Mouse (Mus musculus): ENCODE results near the gene BC051665. TPM values are rescaled to one million over a fixed set of nuclear protein-coding genes. Genes with fewer than 3 reads are reported as not detected.

BC051665 gene
- polyA plus RNA-seq, 1 experiment from 2014 or later, result not detected

GRCm38 (mm10) chr13:60753216-60753615 lies 32.9 kb downstream of the BC051665 start:
- H3K9ac ChIP-seq (replicated peaks; ENCODE audit: low read length), result no peak overlapping the region
- no peak overlapping the region for H3K4me3 ChIP-seq (ENCODE audit: low read depth, low read length)
- H3K4me1 ChIP-seq (ENCODE audit: control insufficient read depth, insufficient read depth, low read length), result no peaks in the 10 kb centered on the region
- H3K9me3 ChIP-seq (replicated peaks; ENCODE audit: control insufficient read depth, low read length), result no peaks in the 10 kb centered on the region; the same call in 1 of the 2 replicates
- ATAC-seq (replicated peaks; ENCODE audit: insufficient number of reproducible peaks, low FRiP score, low TSS enrichment, low read depth), result no peak
- no peaks in the 10 kb centered on the region for H3K27me3 ChIP-seq (ENCODE audit: control insufficient read depth, insufficient read depth, low read length)
- no peak overlapping the region for H3K4me2 ChIP-seq (ENCODE audit: low read depth, low read length)
- peaks cover 16% of the 10 kb centered on the region for H3K36me3 ChIP-seq (replicated peaks; ENCODE audit: control insufficient read depth, insufficient read depth, low read depth, low read length)
- no peak overlapping the region for H3K27ac ChIP-seq (replicated peaks; ENCODE audit: low read depth, low read length)
- DNase-seq (ENCODE audit: low spot score), result no peak
- WGBS, result 96% methylated on average over 6 of the region's 6 CpGs

- H3K4me2 ChIP-seq (ENCODE audit: low read depth, low read length), result no peak overlapping the region
- H3K36me3 ChIP-seq (replicated peaks; ENCODE audit: control insufficient read depth, insufficient read depth, low read depth, low read length), result peaks cover 16% of the 10 kb centered on the region
- H3K4me3 ChIP-seq (ENCODE audit: low read depth, low read length), result no peak overlapping the region
- no peak overlapping the region for H3K27ac ChIP-seq (replicated peaks; ENCODE audit: low read depth, low read length)
- no peaks in the 10 kb centered on the region; the same call in 1 of the 2 replicates for H3K9me3 ChIP-seq (replicated peaks; ENCODE audit: control insufficient read depth, low read length)
- 91% methylated on average over 7 of the region's 7 CpGs for WGBS
- no peak for DNase-seq (ENCODE audit: low spot score)
- H3K9ac ChIP-seq (replicated peaks; ENCODE audit: low read length), result no peak overlapping the region
- no peak for ATAC-seq (replicated peaks; ENCODE audit: insufficient number of reproducible peaks, low FRiP score, low TSS enrichment, low read depth)
- H3K4me1 ChIP-seq (ENCODE audit: control insufficient read depth, insufficient read depth, low read length), result no peaks in the 10 kb centered on the region
- H3K27me3 ChIP-seq (ENCODE audit: control insufficient read depth, insufficient read depth, low read length), result no peaks in the 10 kb centered on the region
Measured at GRCm38 (mm10) chr13:60750930-60751329, 35.2 kb downstream of the BC051665 start.

GRCm38 (mm10) chr13:60748556-60748955 lies 37.6 kb downstream of the BC051665 start:
- H3K9ac ChIP-seq (replicated peaks; ENCODE audit: low read length), result no peak overlapping the region
- H3K4me2 ChIP-seq (ENCODE audit: low read depth, low read length), result no peak overlapping the region
- H3K9me3 ChIP-seq (replicated peaks; ENCODE audit: control insufficient read depth, low read length), result no peaks in the 10 kb centered on the region; the same call in 1 of the 2 replicates
- DNase-seq (ENCODE audit: low spot score) (peak; percentile 35), ATAC-seq (replicated peaks; ENCODE audit: insufficient number of reproducible peaks, low FRiP score, low TSS enrichment, low read depth) (no peak)
- peaks cover 16% of the 10 kb centered on the region for H3K36me3 ChIP-seq (replicated peaks; ENCODE audit: control insufficient read depth, insufficient read depth, low read depth, low read length)
- 95% methylated on average over 2 of the region's 2 CpGs for WGBS
- H3K27me3 ChIP-seq (ENCODE audit: control insufficient read depth, insufficient read depth, low read length), result no peaks in the 10 kb centered on the region
- no peaks in the 10 kb centered on the region for H3K4me1 ChIP-seq (ENCODE audit: control insufficient read depth, insufficient read depth, low read length)
- no peak overlapping the region for H3K27ac ChIP-seq (replicated peaks; ENCODE audit: low read depth, low read length)
- H3K4me3 ChIP-seq (ENCODE audit: low read depth, low read length), result no peak overlapping the region

- 87% methylated on average over 1 of the region's 1 CpGs for WGBS
- no peak for DNase-seq (ENCODE audit: low spot score)
- Histone ChIP-seq H3K4me1 (ENCODE audit: control insufficient read depth, insufficient read depth, low read length) (no peaks in the 10 kb centered on the region), H3K4me3 (ENCODE audit: low read depth, low read length) (no peak overlapping the region), H3K9me3 (replicated peaks; ENCODE audit: control insufficient read depth, low read length) (no peaks in the 10 kb centered on the region), H3K9ac (replicated peaks; ENCODE audit: low read length) (no peak overlapping the region), H3K4me2 (ENCODE audit: low read depth, low read length) (no peak overlapping the region), H3K27ac (replicated peaks; ENCODE audit: low read depth, low read length) (no peak overlapping the region), H3K36me3 (replicated peaks; ENCODE audit: control insufficient read depth, insufficient read depth, low read depth, low read length) (peaks cover 6% of the 10 kb centered on the region; the same call in 1 of the 2 replicates), H3K27me3 (ENCODE audit: control insufficient read depth, insufficient read depth, low read length) (no peaks in the 10 kb centered on the region)
- no peak for ATAC-seq (replicated peaks; ENCODE audit: insufficient number of reproducible peaks, low FRiP score, low TSS enrichment, low read depth)
Measured at GRCm38 (mm10) chr13:60747201-60747600, 39.0 kb downstream of the BC051665 start.

GRCm38 (mm10) chr13:60746271-60746670 lies 39.9 kb downstream of the BC051665 start:
- DNase-seq (ENCODE audit: low spot score), result peak; percentile 70
- no peak overlapping the region for H3K27ac ChIP-seq (replicated peaks; ENCODE audit: low read depth, low read length)
- no peak overlapping the region for H3K9ac ChIP-seq (replicated peaks; ENCODE audit: low read length)
- no peak for ATAC-seq (replicated peaks; ENCODE audit: insufficient number of reproducible peaks, low FRiP score, low TSS enrichment, low read depth)
- no peaks in the 10 kb centered on the region for H3K4me1 ChIP-seq (ENCODE audit: control insufficient read depth, insufficient read depth, low read length)
- H3K36me3 ChIP-seq (replicated peaks; ENCODE audit: control insufficient read depth, insufficient read depth, low read depth, low read length), result 0 out of 2 replicates have a peak, but pooled peaks cover 2% of the 10 kb centered on the region
- no peaks in the 10 kb centered on the region for H3K9me3 ChIP-seq (replicated peaks; ENCODE audit: control insufficient read depth, low read length)
- no peak overlapping the region for H3K4me2 ChIP-seq (ENCODE audit: low read depth, low read length)
- WGBS, result 45% methylated on average over 1 of the region's 1 CpGs
- H3K4me3 ChIP-seq (ENCODE audit: low read depth, low read length), result no peak overlapping the region
- H3K27me3 ChIP-seq (ENCODE audit: control insufficient read depth, insufficient read depth, low read length), result no peaks in the 10 kb centered on the region

GRCm38 (mm10) chr13:60745358-60745757 lies 40.8 kb downstream of the BC051665 start:
- Histone ChIP-seq H3K27me3 (ENCODE audit: control insufficient read depth, insufficient read depth, low read length) (no peaks in the 10 kb centered on the region), H3K4me2 (ENCODE audit: low read depth, low read length) (no peak overlapping the region), H3K4me1 (ENCODE audit: control insufficient read depth, insufficient read depth, low read length) (no peaks in the 10 kb centered on the region), H3K9me3 (replicated peaks; ENCODE audit: control insufficient read depth, low read length) (no peaks in the 10 kb centered on the region), H3K27ac (replicated peaks; ENCODE audit: low read depth, low read length) (no peak overlapping the region), H3K4me3 (ENCODE audit: low read depth, low read length) (no peak overlapping the region), H3K36me3 (replicated peaks; ENCODE audit: control insufficient read depth, insufficient read depth, low read depth, low read length) (no peaks in the 10 kb centered on the region), H3K9ac (replicated peaks; ENCODE audit: low read length) (no peak overlapping the region)
- WGBS, result 89% methylated on average over 12 of the region's 12 CpGs
- ATAC-seq (replicated peaks; ENCODE audit: insufficient number of reproducible peaks, low FRiP score, low TSS enrichment, low read depth) (no peak), DNase-seq (ENCODE audit: low spot score) (no peak)

GRCm38 (mm10) chr13:60744736-60745135 lies 41.4 kb downstream of the BC051665 start:
- H3K4me3 ChIP-seq (ENCODE audit: low read depth, low read length), result no peak overlapping the region
- H3K27ac ChIP-seq (replicated peaks; ENCODE audit: low read depth, low read length), result no peak overlapping the region
- DNase-seq (ENCODE audit: low spot score), result no peak
- no peaks in the 10 kb centered on the region for H3K27me3 ChIP-seq (ENCODE audit: control insufficient read depth, insufficient read depth, low read length)
- no peak overlapping the region for H3K4me2 ChIP-seq (ENCODE audit: low read depth, low read length)
- H3K4me1 ChIP-seq (ENCODE audit: control insufficient read depth, insufficient read depth, low read length), result no peaks in the 10 kb centered on the region
- H3K36me3 ChIP-seq (replicated peaks; ENCODE audit: control insufficient read depth, insufficient read depth, low read depth, low read length), result no peaks in the 10 kb centered on the region
- ATAC-seq (replicated peaks; ENCODE audit: insufficient number of reproducible peaks, low FRiP score, low TSS enrichment, low read depth), result no peak
- no peak overlapping the region for H3K9ac ChIP-seq (replicated peaks; ENCODE audit: low read length)
- WGBS, result 88% methylated on average over 3 of the region's 3 CpGs
- H3K9me3 ChIP-seq (replicated peaks; ENCODE audit: control insufficient read depth, low read length), result no peaks in the 10 kb centered on the region

GRCm38 (mm10) chr13:60744078-60744460 lies 42.1 kb downstream of the BC051665 start:
- Histone ChIP-seq H3K9ac (replicated peaks; ENCODE audit: low read length) (no peak overlapping the region), H3K36me3 (replicated peaks; ENCODE audit: control insufficient read depth, insufficient read depth, low read depth, low read length) (no peaks in the 10 kb centered on the region), H3K4me1 (ENCODE audit: control insufficient read depth, insufficient read depth, low read length) (no peaks in the 10 kb centered on the region), H3K27me3 (ENCODE audit: control insufficient read depth, insufficient read depth, low read length) (no peaks in the 10 kb centered on the region), H3K27ac (replicated peaks; ENCODE audit: low read depth, low read length) (no peak overlapping the region), H3K4me3 (ENCODE audit: low read depth, low read length) (no peak overlapping the region), H3K9me3 (replicated peaks; ENCODE audit: control insufficient read depth, low read length) (no peaks in the 10 kb centered on the region), H3K4me2 (ENCODE audit: low read depth, low read length) (no peak overlapping the region)
- ATAC-seq (replicated peaks; ENCODE audit: insufficient number of reproducible peaks, low FRiP score, low TSS enrichment, low read depth) (peak; percentile 68), DNase-seq (ENCODE audit: low spot score) (peak; percentile 81)
- WGBS, result 36% methylated on average over 7 of the region's 7 CpGs
